12 mouse cellular contexts compared by ENCODE assay signal in the genomic region with DNA sequence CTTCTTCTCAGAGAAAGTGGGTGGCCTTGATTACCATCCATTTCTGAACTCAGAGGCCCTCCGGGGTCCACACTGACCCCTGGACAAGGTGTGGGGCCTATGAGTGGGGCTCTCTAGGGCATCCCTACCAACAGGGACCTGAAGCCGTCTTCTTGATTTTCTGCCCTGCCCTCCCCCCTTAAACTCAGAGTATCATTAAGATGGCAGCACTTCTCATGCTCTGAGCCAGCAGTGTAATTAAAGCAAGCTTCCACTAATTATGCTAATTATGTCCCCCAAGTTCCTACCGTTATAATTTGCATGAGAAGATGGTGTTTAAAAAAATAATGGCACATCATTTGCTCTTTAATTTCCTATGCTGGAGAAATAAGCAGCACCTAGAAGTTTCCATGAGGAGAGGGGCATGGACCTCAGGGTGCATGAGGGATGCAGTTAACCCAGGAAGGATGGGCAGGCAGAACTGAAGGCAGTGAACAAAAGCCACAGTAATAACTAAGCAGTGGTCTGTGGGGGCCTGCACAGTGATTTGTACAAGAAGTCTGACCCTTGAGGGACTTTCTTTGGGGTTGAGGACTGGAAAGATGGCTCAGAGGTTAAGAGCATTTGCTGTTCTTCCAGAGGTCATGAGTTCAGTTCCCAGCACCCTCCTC.
"Had no signal": no experiment of that assay in that cellular context is flagged by ENCODE, and none has a peak within 500 bp of the region (broad histone marks: within the 10 kb centered on the region; RNA-seq: fewer than 3 reads in every experiment).

No protein-coding gene starts in this region.

- H3K36me3 ChIP-seq: limb, embryonic 10.5 days; liver, embryonic 12.5 days; midbrain, embryonic 15.5 days had no signal

- H3K4me2 ChIP-seq: liver, embryonic 12.5 days; lung, embryonic 14.5 days; midbrain, embryonic 11.5 days; midbrain, embryonic 15.5 days had no signal

- H3K9me3 ChIP-seq: limb, embryonic 10.5 days; liver, embryonic 12.5 days; midbrain, embryonic 15.5 days had no signal

- DNase-seq: kidney, postnatal 25 days; lung, embryonic 14.5 days; lung, postnatal 10 days; right cerebral cortex, postnatal 4 days; spleen, adult 18-20 months; thymus, adult 18-20 months; thymus, postnatal 25 days had no signal

- H3K27ac ChIP-seq: left cerebral cortex, adult 2 months; limb, embryonic 10.5 days; liver, embryonic 12.5 days; midbrain, embryonic 15.5 days had no signal

- H3K4me3 ChIP-seq: left cerebral cortex, adult 2 months; limb, embryonic 10.5 days; liver, embryonic 12.5 days; midbrain, embryonic 15.5 days had no signal

- ATAC-seq: liver, embryonic 12.5 days; midbrain, embryonic 15.5 days had no signal

- H3K9ac ChIP-seq: liver, embryonic 12.5 days; lung, embryonic 14.5 days; midbrain, embryonic 15.5 days had no signal

- H3K4me1 ChIP-seq: liver, embryonic 12.5 days had no signal
